Mouse (Mus musculus) cortical plate, adult 2 months (tissue): ENCODE results near the gene Iqgap1.

Source experiments
- CTCF ChIP-seq: fragments of 200-500 bp; IDR thresholded peaks from 2 replicates; pipeline ENCODE4 v1.5.1; 2011; ENCODE audit warnings: mild to moderate bottlenecking, control low read depth, low read length; ENCODE audit not compliant: insufficient read depth; ENCODE audit errors: extremely low read depth
- POLR2A ChIP-seq: fragments of 200-500 bp; IDR thresholded peaks from 2 replicates; pipeline ENCODE4 v1.6.1; 2011; ENCODE audit warnings: mild to moderate bottlenecking, low read length, control low read depth; ENCODE audit not compliant: insufficient read depth; ENCODE audit errors: extremely low read depth

DNA sequence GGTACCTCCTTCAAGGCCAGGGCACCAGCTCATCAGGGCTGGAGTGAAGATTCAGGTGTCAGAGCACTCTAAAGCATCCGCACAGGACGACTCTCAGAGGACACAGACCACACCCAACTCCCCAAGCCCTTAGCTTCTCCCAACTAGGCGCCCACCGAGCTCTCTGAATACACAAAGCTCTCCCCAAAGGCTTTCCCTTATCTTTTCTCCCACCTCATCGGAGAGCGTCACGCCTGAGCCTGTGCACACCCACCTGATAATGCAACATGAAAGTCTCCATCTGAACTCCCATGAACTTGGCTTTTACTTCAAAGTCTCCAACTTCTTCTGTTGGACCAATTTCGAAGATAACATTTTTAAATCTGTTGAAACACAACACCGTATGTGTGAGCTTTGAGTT lies 109.0 kb downstream of the Iqgap1 start:
- no peak for TF ChIP-seq CTCF
- TF ChIP-seq POLR2A = no peak
